Mouse (Mus musculus): ENCODE results near the gene Dda1. TPM values are rescaled to one million over a fixed set of nuclear protein-coding genes. Genes with fewer than 3 reads are reported as not detected.

Gene Dda1
- polyA plus RNA-seq, 1 experiment from 2014 or later = 133 TPM

DNA sequence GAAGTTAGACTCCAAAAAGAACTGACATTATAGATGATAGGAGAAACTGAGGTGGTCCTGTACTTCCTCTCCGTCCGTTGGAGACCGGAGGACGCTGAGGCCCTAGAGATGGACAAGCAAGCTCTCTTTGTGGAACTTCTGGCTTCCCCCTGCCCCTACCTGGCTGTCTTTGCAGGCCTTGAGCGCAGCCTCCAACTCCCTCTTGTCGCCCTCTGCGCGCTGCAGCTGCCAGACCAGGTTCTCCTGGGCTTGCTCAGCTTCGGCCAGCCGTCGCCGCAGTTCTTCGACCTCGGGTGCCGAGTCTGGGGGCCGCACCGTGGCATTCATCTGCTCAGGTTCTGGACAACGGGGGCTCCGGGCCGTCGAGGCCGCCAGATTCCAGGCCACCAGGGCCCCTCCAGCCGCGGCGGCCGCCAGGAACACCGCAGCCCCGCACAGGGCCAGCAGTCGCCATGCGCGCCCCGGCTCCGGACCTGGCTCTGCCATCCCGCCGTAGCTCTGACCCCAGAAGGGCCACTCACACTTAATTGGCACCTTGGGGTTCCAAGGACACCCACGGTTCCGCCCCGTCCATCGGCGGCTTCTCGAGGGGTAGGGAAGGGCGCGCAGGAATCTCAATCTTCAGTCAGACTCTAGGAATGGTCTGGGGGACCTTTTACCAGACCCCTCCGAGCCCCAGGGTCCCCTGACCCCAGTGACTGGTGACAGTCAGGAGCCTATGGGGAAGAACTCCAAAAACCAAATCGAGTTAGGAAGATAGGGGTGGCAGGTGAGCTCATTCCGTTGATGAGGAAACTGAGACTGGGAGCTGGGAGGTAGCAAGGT is 56.4 kb downstream of the Dda1 start, which contains the start of gene Ccdc194:
TSS of gene Ccdc194 (minus strand) at position 486 of the 825 bp plus-strand sequence.
- peaks cover 24% of the 10 kb centered on the region for H3K27me3 ChIP-seq (ENCODE audit: control insufficient read depth, insufficient read depth, low read length)
- no peak within 1 kb of the TSS for H3K9ac ChIP-seq (ENCODE audit: low read length)
- H3K9me3 ChIP-seq (ENCODE audit: control insufficient read depth, low read length) = no peaks in the 10 kb centered on the region
- H3K4me2 ChIP-seq (ENCODE audit: low read depth, low read length, severe bottlenecking) = peak within 1 kb of the TSS; percentile 29; the same call in 1 of the 2 replicates
- WGBS = 8% methylated on average over 46 of the region's 46 CpGs
- no peaks in the 10 kb centered on the region; the same call in 1 of the 2 replicates for H3K4me1 ChIP-seq (replicated peaks; ENCODE audit: control insufficient read depth, insufficient read depth, low read length)
- DNase-seq (ENCODE audit: low spot score) (peak; percentile 62), ATAC-seq (replicated peaks; ENCODE audit: low FRiP score) (no peak)
- peak within 1 kb of the TSS; percentile 11; the same call in 1 of the 2 replicates for H3K4me3 ChIP-seq (ENCODE audit: low read depth, low read length)
- H3K27ac ChIP-seq (ENCODE audit: low read depth, low read length) = no peak within 1 kb of the TSS
- H3K36me3 ChIP-seq (ENCODE audit: control insufficient read depth, insufficient read depth, low read length) = no peaks in the 10 kb centered on the region

Other genes starting within 250 kb of the Dda1 start
- gene Myo9b, start 196.5 kb upstream of the Dda1 start, polyA plus RNA-seq (2014; fragmentation: Nextera tagmentation; extraction: Ambion mirVana) = 24.3 and 32.5 TPM in 2 replicates
- 61.0 and 66.8 TPM in 2 replicates for gene Haus8, start 196.3 kb upstream of the Dda1 start, polyA plus RNA-seq (2014; fragmentation: Nextera tagmentation; extraction: Ambion mirVana)
- 69.3 and 82.5 TPM in 2 replicates for gene Use1, start 102.4 kb upstream of the Dda1 start, polyA plus RNA-seq (2014; fragmentation: Nextera tagmentation; extraction: Ambion mirVana)
- gene Ocel1, start 97.9 kb upstream of the Dda1 start, polyA plus RNA-seq (2014; fragmentation: Nextera tagmentation; extraction: Ambion mirVana) = 2.9 and 3.3 TPM in 2 replicates
- gene Nr2f6, start 87.2 kb upstream of the Dda1 start, polyA plus RNA-seq (2014; fragmentation: Nextera tagmentation; extraction: Ambion mirVana) = 49.1 and 51.4 TPM in 2 replicates
- 4.2 and 4.5 TPM in 2 replicates for gene Ushbp1, start 73.4 kb upstream of the Dda1 start, polyA plus RNA-seq (2014; fragmentation: Nextera tagmentation; extraction: Ambion mirVana)
- 106 and 119 TPM in 2 replicates for gene Babam1, start 72.3 kb upstream of the Dda1 start, polyA plus RNA-seq (2014; fragmentation: Nextera tagmentation; extraction: Ambion mirVana)
- gene Ankle1, start 63.2 kb upstream of the Dda1 start, polyA plus RNA-seq (2014; fragmentation: Nextera tagmentation; extraction: Ambion mirVana) = 38.7 and 42.2 TPM in 2 replicates
- 76.6 and 76.7 TPM in 2 replicates for gene Abhd8, start 5.5 kb upstream of the Dda1 start, polyA plus RNA-seq (2014; fragmentation: Nextera tagmentation; extraction: Ambion mirVana)
- 186 TPM in 2 replicates for gene Mrpl34, start 4.2 kb upstream of the Dda1 start, polyA plus RNA-seq (2014; fragmentation: Nextera tagmentation; extraction: Ambion mirVana)
- gene Ano8, start 16.8 kb downstream of the Dda1 start, polyA plus RNA-seq (2014; fragmentation: Nextera tagmentation; extraction: Ambion mirVana) = 5.7 and 9.3 TPM in 2 replicates
- gene Gtpbp3, start 18.9 kb downstream of the Dda1 start, polyA plus RNA-seq (2014; fragmentation: Nextera tagmentation; extraction: Ambion mirVana) = 7.9 and 10.8 TPM in 2 replicates
- 42.5 and 43.4 TPM in 2 replicates for gene Plvap, start 42.6 kb downstream of the Dda1 start, polyA plus RNA-seq (2014; fragmentation: Nextera tagmentation; extraction: Ambion mirVana)
- gene Ccdc194, start 56.5 kb downstream of the Dda1 start, polyA plus RNA-seq (2014; fragmentation: Nextera tagmentation; extraction: Ambion mirVana) = 0.29 TPM in 1 of 2 replicates, not detected in the other
- 3.1 and 4.9 TPM in 2 replicates for gene Bst2, start 68.3 kb downstream of the Dda1 start, polyA plus RNA-seq (2014; fragmentation: Nextera tagmentation; extraction: Ambion mirVana)
- 50.1 and 62.8 TPM in 2 replicates for gene Mvb12a, start 73.7 kb downstream of the Dda1 start, polyA plus RNA-seq (2014; fragmentation: Nextera tagmentation; extraction: Ambion mirVana)
- 0.15 TPM in 1 of 2 replicates, not detected in the other for gene Tmem221, start 89.7 kb downstream of the Dda1 start, polyA plus RNA-seq (2014; fragmentation: Nextera tagmentation; extraction: Ambion mirVana)
- not detected in 2 replicates for gene Nxnl1, start 97.4 kb downstream of the Dda1 start, polyA plus RNA-seq (2014; fragmentation: Nextera tagmentation; extraction: Ambion mirVana)
- 18.4 and 19.1 TPM in 2 replicates for gene Slc27a1, start 99.7 kb downstream of the Dda1 start, polyA plus RNA-seq (2014; fragmentation: Nextera tagmentation; extraction: Ambion mirVana)
- gene Pgls, start 123.0 kb downstream of the Dda1 start, polyA plus RNA-seq (2014; fragmentation: Nextera tagmentation; extraction: Ambion mirVana) = 218 and 238 TPM in 2 replicates
- gene Fam129c, start 128.4 kb downstream of the Dda1 start, polyA plus RNA-seq (2014; fragmentation: Nextera tagmentation; extraction: Ambion mirVana) = 3.2 and 4.3 TPM in 2 replicates
- gene Colgalt1, start 141.8 kb downstream of the Dda1 start, polyA plus RNA-seq (2014; fragmentation: Nextera tagmentation; extraction: Ambion mirVana) = 41.8 and 48.6 TPM in 2 replicates
- gene Unc13a, start 202.6 kb downstream of the Dda1 start, polyA plus RNA-seq (2014; fragmentation: Nextera tagmentation; extraction: Ambion mirVana) = 6.5 and 6.6 TPM in 2 replicates
- 2.3 TPM in 2 replicates for gene Jak3, start 207.1 kb downstream of the Dda1 start, polyA plus RNA-seq (2014; fragmentation: Nextera tagmentation; extraction: Ambion mirVana)
- gene Insl3, start 220.0 kb downstream of the Dda1 start, polyA plus RNA-seq (2014; fragmentation: Nextera tagmentation; extraction: Ambion mirVana) = not detected in 2 replicates
- 0.51 and 0.64 TPM in 2 replicates for gene B3gnt3, start 232.6 kb downstream of the Dda1 start, polyA plus RNA-seq (2014; fragmentation: Nextera tagmentation; extraction: Ambion mirVana)